Mouse (Mus musculus) testis, postnatal 14 days (tissue): ENCODE measurements at regions not wholly inside any gene's neighbourhood (a gene's known extent, or its start where the extent isn't known, plus 50 kb on each side); places are given as distances from the start of the nearest gene placed in this dataset.
A peak's percentile ranks its signal among the peaks of the same experiment; 100 is the strongest.
"Not testable (repeated sequence)": the region's sequence is repeated elsewhere in the genome, so short reads cannot be mapped to it uniquely, and the experiment has no call there.

Experiments
- DNase-seq: peaks from one replicate; pipeline ENCODE4 v3.0.0; 2021; ENCODE audit warnings: low spot score

DNA sequence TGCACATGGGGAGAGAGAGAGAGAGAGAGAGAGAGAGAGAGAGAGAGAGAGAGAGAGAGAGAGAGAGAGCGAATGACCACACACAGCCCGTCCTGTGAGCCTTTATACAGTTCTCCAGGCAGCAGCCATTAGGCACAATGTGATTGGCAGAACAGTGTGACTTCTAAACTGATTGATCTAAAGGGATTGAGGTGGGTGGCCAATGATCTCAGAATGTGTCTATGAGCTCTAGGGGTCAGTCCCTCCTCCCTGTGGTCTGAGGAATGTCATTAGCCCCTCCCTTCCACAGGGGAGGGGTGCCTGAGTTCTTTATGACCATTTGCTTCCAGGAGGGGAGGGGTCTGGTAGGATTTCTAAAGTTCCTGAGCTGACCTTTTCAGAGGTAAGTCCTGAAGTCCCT, 62.1 kb downstream of the Duxbl3 start:
- DNase-seq = not testable (repeated sequence)

DNA sequence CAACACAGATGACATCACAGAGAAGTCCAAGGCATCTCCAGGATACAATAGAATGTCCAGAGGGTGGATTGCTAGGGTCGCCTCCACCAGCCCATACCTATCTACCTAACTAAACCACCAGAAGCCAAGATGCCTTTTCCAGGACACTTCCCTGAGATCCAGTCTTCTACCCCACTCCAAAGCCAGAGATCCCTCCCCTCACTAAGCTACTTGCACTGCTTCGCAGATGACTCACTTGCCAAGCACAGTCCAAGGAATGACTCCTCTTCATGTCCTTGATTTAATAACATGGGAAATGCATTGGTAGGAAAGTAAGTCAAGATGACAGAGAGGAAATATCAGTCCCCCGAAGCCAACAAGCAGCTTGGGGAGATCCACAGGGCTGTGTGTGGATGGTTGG, 63.0 kb downstream of the Duxbl3 start:
- DNase-seq = no peak

DNA sequence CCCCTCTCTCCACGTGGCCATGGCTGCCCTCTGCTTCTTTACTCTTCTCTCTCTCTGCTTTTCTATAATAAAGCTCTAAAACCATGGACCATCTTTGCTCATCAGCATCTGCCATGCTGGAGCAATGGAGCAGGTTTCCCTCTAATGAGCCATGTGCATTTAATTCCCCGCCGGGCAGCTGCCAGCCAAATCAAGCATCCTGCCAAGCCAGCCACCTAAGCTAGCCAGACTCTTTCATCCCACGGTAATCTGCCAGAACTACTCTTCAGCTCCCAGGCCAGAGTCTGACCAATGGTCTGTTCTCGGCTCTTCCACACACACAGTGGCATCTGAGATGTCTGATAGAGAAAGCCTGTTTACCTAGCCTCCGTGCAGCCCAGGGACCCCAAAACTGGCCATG, 70.8 kb downstream of the Duxbl3 start:
- DNase-seq = no peak

DNA sequence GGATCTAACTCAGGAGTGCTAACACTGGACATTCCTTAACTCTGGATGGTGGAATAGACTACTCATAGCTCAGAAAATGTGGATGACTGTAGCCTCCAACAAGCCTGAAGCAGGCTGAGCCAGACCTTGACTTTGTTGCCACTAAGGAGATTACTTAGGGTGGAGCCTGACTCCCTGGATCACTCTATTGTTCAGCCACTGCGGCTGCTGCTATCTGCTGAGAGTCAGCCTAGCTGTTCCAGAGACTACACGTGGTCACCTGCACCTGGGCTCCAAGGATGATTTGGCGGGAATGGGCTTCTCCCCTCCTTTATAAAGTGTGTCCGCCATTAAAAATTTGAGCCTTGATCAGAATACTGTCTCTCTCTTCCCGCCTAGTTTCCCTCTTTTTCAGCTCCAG, 83.3 kb downstream of the Duxbl3 start:
- no peak for DNase-seq

DNA sequence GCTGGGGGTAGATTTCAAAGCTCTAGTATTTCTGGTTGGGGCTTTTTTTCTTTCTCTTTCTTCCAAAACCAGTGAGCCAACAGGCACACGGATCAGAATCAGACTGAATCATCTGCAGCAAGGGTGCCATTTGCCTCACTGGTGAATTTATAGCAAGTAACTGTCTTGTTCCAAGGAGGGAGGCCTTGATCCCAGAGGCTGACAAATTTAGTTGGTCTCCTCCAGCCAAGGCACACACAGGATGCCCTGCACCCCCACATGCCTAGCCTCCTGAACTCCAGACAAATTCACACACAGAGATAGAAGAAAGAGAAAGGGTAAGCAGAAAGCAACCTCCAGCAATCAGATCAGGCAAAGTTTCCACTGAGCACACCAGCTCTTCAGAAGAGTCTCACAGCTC, 87.5 kb downstream of the Duxbl3 start:
- DNase-seq = no peak

DNA sequence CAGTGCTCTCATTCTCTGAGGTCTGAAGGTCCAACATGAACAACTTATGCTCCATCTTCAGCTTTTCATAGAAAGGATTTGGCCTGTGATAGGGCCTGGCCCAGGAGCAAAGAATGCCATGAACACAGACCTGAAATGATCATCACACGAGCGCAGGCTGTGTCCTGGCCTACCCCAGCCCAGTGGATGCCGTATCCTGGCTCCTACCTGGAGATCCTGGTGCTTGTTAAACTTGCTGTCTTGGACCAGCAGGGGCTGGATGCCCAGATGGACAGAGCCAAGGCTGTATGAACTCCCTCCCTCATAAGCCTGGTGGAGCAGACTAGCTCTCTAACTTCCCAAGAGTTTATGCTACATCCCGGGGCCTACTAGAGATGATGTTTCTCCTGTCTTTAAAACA, 89.5 kb downstream of the Duxbl3 start:
- no peak for DNase-seq

DNA sequence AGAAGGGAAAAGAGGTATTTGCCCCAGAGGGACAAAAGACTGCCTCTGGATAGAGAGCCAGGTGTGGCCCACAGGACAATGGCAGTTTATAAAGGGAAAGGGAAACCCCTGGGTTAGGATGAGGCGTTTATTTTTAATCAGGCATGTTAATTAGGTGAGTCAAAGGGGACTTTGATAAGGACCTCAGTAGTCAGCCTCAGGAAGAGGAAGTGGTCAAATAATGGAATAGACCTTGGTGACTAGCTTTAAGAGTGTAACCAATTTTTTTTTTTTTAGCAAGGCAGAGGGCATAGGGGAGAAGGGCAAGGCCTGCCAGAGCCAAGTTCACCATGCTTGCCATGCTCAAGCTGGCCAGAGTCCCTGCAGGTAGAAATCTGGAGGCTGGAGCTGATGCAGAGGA, 95.2 kb downstream of the Duxbl3 start:
- no peak for DNase-seq

DNA sequence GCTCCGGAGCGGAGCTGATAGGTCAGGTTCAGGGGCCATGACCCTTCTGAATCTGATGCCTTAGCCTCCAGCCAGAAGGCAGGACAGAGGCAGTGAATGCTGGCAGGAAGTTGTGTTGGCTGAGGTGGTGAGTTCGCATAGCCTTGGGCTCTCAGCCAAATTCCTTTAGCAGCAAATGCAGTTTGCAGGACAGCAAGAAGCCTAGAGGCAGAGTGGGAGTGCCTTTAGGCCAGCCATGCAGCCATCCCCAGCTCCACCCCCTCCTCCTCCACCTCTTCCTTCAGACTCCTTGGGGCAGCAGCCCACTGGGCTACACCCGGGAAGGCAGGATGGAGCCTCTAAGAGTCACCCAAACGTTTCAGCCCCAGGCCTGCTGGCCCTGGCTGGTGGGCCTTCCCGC, 99.5 kb downstream of the Duxbl3 start:
- peak; percentile 73 for DNase-seq

DNA sequence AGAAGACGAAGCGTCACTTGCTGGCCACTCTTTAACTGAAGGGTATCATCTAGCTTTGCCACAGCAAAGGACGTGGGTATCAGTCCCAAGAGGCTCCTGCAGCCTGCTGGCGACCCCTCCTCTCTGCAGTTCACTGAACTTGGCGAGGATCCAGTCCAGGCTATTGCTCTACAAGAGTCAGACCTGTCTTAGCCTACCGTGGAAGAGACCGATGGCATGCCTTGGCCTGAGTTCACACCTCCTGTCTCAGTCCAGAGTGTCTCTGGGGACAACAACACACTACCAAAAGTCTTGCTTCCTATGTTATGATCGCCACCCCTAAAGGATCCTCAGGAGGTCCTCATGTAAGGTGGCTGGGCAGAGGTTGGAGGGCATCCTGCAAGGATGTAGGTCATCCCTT, 100.2 kb downstream of the Duxbl3 start:
- no peak for DNase-seq

DNA sequence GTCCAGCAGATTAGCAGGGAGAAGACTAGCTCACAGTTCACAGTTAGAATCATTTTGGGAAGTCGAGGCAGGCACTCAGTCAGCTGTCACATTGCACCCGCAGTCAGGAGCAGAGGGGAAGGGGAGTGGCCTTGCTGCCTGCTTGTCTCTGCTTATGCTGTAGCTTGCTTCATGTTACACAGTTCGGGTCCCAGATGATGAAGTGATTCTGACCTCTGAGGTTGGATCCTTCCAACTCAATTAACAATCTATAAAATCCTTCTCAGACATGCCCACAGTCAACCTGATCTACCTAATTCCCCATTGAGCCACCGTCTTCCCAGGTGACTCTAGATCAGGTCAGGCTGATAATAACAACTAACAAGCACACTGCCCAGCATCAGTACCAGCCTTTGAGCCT, 102.3 kb downstream of the Duxbl3 start:
- no peak for DNase-seq

DNA sequence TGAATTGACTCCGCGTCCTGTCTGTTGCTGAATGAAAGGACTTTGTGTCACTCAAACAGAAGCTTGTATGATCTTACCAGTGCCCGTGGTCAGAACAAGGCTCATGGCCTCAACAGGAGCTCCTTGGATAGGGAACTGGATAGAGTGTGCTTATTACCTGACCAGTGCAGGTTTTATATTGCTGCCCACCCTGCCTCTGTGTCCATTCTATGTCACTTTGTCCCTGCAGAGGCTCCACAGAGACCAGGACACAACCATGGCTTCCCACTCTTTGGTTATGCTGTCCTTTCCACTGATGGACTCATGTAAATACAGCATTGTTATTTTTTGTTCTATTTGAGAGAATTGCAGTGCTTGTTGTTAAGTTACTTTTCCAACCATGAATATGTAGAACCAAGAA, 103.4 kb downstream of the Duxbl3 start:
- no peak for DNase-seq
